Mouse (Mus musculus) NIH3T3 (cell line): Measurements from ENCODE around the gene Rps28.
A peak's percentile ranks its signal among the peaks of the same experiment; 100 is the strongest.

Experiments used
- DNase-seq: peaks from one replicate; pipeline ENCODE4 v3.0.0-alpha.2; 2012; ENCODE audit warnings: low read depth

Rps28 gene

GRCm38 (mm10) chr17:33812475-33812874, 11.9 kb downstream of the Rps28 start:
- peak; percentile 58 for DNase-seq

GRCm38 (mm10) chr17:33811142-33811516, 13.2 kb downstream of the Rps28 start:
- no peak for DNase-seq

- peak; percentile 96 for DNase-seq
Observed at GRCm38 (mm10) chr17:33810334-33811141, 13.8 kb downstream of the Rps28 start, which contains the start of gene Kank3. TSS of gene Kank3 (plus strand) at chr17:33810519.

GRCm38 (mm10) chr17:33808192-33808591, 16.2 kb downstream of the Rps28 start:
- DNase-seq = no peak

GRCm38 (mm10) chr17:33807181-33807888, 17.0 kb downstream of the Rps28 start:
- no peak for DNase-seq

GRCm38 (mm10) chr17:33804745-33805144, 19.6 kb downstream of the Rps28 start:
- no peak for DNase-seq

GRCm38 (mm10) chr17:33804205-33804604, 20.2 kb downstream of the Rps28 start:
- no peak for DNase-seq

- peak; percentile 56 for DNase-seq
Observed at GRCm38 (mm10) chr17:33802221-33802620, 22.1 kb downstream of the Rps28 start.

GRCm38 (mm10) chr17:33799277-33799676, 25.1 kb downstream of the Rps28 start:
- DNase-seq = no peak

- DNase-seq = peak; percentile 75
Observed at GRCm38 (mm10) chr17:33798306-33798705, 26.1 kb downstream of the Rps28 start.

GRCm38 (mm10) chr17:33788732-33789131, 35.6 kb downstream of the Rps28 start:
- DNase-seq = no peak

GRCm38 (mm10) chr17:33786375-33786774, 38.0 kb downstream of the Rps28 start:
- no peak for DNase-seq

GRCm38 (mm10) chr17:33784939-33785338, 39.4 kb downstream of the Rps28 start:
- peak; percentile 39 for DNase-seq

- peak; percentile 99 for DNase-seq
Observed at GRCm38 (mm10) chr17:33783408-33783807, 41.0 kb downstream of the Rps28 start.

GRCm38 (mm10) chr17:33782067-33782466, 42.3 kb downstream of the Rps28 start:
- peak; percentile 61 for DNase-seq

GRCm38 (mm10) chr17:33781124-33781977, 43.0 kb downstream of the Rps28 start, which contains the start of gene Angptl4:
TSS of gene Angptl4 (minus strand) at chr17:33781830.
- peak; percentile 92 for DNase-seq

- peak; percentile 85 for DNase-seq
Observed at GRCm38 (mm10) chr17:33780431-33780830, 43.9 kb downstream of the Rps28 start.

GRCm38 (mm10) chr17:33779967-33780295, 44.4 kb downstream of the Rps28 start:
- peak; percentile 61 for DNase-seq

GRCm38 (mm10) chr17:33779271-33779966, 44.9 kb downstream of the Rps28 start:
- peak; percentile 100 for DNase-seq

GRCm38 (mm10) chr17:33775287-33775686, 49.1 kb downstream of the Rps28 start:
- DNase-seq = no peak

GRCm38 (mm10) chr17:33774573-33775155, 49.7 kb downstream of the Rps28 start:
- no peak for DNase-seq
